Mouse (Mus musculus): ENCODE data around the gene Secisbp2. TPM values are rescaled to one million over a fixed set of nuclear protein-coding genes. Genes with fewer than 3 reads are reported as not detected.

The Secisbp2 gene
- total RNA-seq, 1 experiment: 26.6 TPM

DNA sequence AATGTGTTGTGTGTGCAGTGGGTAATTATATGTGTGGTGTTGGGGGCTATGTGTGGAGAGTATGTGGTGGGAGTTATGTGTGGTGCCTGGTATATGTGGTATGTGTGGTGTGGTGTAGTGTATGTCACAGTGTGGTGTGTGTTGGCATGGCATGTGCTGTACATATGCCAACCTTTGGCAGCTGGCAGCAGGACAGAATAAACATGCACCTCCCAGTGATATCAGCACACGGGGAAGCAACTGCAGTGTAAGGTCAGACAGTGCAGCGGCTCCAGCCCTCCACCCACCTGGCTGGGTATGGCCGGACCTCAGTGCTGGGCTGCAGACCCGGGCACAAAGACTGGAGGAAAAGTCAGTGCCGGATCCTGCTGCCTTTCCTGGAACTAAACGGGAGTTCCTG is 46.0 kb downstream of the Secisbp2 start:
- no peak overlapping the region for H3K27ac ChIP-seq (ENCODE audit: insufficient read depth, low read depth, low read length, poor library complexity, severe bottlenecking)
- no peak overlapping the region for H3K4me3 ChIP-seq (ENCODE audit: insufficient read depth in 1 of 2, low read depth in 1 of 2, low read length in 2 of 2, poor library complexity in 1 of 2, severe bottlenecking in 1 of 2)
- DNase-seq (ENCODE audit: low read depth, low spot score): no peak
- TF ChIP-seq HCFC1 (IDR thresholded peaks at IDR 0.05; ENCODE audit: borderline replicate concordance, insufficient read depth, low read length) (no peak), MAFK (IDR thresholded peaks at IDR 0.05; ENCODE audit: insufficient read depth, low read depth, low read length) (no peak), ZC3H11A (IDR thresholded peaks at IDR 0.05; ENCODE audit: borderline replicate concordance, low read depth, low read length) (no peak), ZNF384 (IDR thresholded peaks at IDR 0.05; ENCODE audit: low read depth, low read length) (no peak), CHD2 (IDR thresholded peaks at IDR 0.05; ENCODE audit: low read depth, low read length) (no peak)
- in situ Hi-C loops (cut with MboI; ENCODE audit: low sequenced_read_pairs in 2 of 2, unreplicated experiment in 2 of 2): no loop called here
- peaks cover 11% of the 10 kb centered on the region for H3K36me3 ChIP-seq (ENCODE audit: control insufficient read depth, insufficient read depth, low read length, poor library complexity, severe bottlenecking)
- no peak overlapping the region for H3K9ac ChIP-seq (ENCODE audit: insufficient read depth, low read depth, low read length, poor library complexity, severe bottlenecking)
- no peaks in the 10 kb centered on the region for H3K4me1 ChIP-seq (ENCODE audit: control insufficient read depth in 2 of 2, insufficient read depth in 2 of 2, low read length in 2 of 2, poor library complexity in 1 of 2)
- H3K9me3 ChIP-seq (ENCODE audit: control insufficient read depth, insufficient read depth, low read depth, low read length): no peaks in the 10 kb centered on the region

DNA sequence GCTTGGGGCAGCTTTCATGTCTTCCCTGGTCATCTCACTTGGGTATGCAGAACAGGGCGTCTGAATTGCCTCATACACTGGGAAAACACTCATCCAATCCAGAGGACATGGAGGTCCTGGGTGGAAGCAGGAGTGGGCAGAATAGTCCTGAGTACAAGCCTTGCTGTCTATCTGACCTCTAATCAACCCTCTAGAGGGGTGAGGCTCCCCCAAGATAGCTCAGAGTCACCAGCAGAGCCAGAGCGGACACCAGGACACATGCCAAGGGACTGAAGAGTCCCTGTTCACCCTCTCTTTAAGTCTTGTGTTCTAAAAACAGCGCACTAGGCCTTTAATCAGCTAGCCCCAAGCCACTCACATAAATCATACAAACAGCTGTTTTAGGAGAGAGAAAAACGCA is 46.4 kb downstream of the Secisbp2 start:
- peaks cover 15% of the 10 kb centered on the region for H3K36me3 ChIP-seq (ENCODE audit: control insufficient read depth, insufficient read depth, low read length, poor library complexity, severe bottlenecking)
- H3K4me1 ChIP-seq (ENCODE audit: control insufficient read depth in 2 of 2, insufficient read depth in 2 of 2, low read length in 2 of 2, poor library complexity in 1 of 2): no peaks in the 10 kb centered on the region
- H3K4me3 ChIP-seq (ENCODE audit: insufficient read depth in 1 of 2, low read depth in 1 of 2, low read length in 2 of 2, poor library complexity in 1 of 2, severe bottlenecking in 1 of 2): no peak overlapping the region
- H3K27ac ChIP-seq (ENCODE audit: insufficient read depth, low read depth, low read length, poor library complexity, severe bottlenecking): no peak overlapping the region
- in situ Hi-C loops (cut with MboI; ENCODE audit: low sequenced_read_pairs in 2 of 2, unreplicated experiment in 2 of 2): no loop called here
- H3K9ac ChIP-seq (ENCODE audit: insufficient read depth, low read depth, low read length, poor library complexity, severe bottlenecking): no peak overlapping the region
- H3K9me3 ChIP-seq (ENCODE audit: control insufficient read depth, insufficient read depth, low read depth, low read length): no peaks in the 10 kb centered on the region
- no peak for DNase-seq (ENCODE audit: low read depth, low spot score)
- no peak for TF ChIP-seq ZNF384 (IDR thresholded peaks at IDR 0.05; ENCODE audit: low read depth, low read length)
- no peak for TF ChIP-seq HCFC1 (IDR thresholded peaks at IDR 0.05; ENCODE audit: borderline replicate concordance, insufficient read depth, low read length)
- no peak for TF ChIP-seq CHD2 (IDR thresholded peaks at IDR 0.05; ENCODE audit: low read depth, low read length)
- TF ChIP-seq MAFK (IDR thresholded peaks at IDR 0.05; ENCODE audit: insufficient read depth, low read depth, low read length): no peak
- no peak for TF ChIP-seq ZC3H11A (IDR thresholded peaks at IDR 0.05; ENCODE audit: borderline replicate concordance, low read depth, low read length)

- no peak overlapping the region for H3K4me3 ChIP-seq (ENCODE audit: insufficient read depth in 1 of 2, low read depth in 1 of 2, low read length in 2 of 2, poor library complexity in 1 of 2, severe bottlenecking in 1 of 2)
- no peak overlapping the region for H3K27ac ChIP-seq (ENCODE audit: insufficient read depth, low read depth, low read length, poor library complexity, severe bottlenecking)
- TF ChIP-seq CHD2 (IDR thresholded peaks at IDR 0.05; ENCODE audit: low read depth, low read length) (no peak), ZNF384 (IDR thresholded peaks at IDR 0.05; ENCODE audit: low read depth, low read length) (no peak), ZC3H11A (IDR thresholded peaks at IDR 0.05; ENCODE audit: borderline replicate concordance, low read depth, low read length) (no peak), HCFC1 (IDR thresholded peaks at IDR 0.05; ENCODE audit: borderline replicate concordance, insufficient read depth, low read length) (no peak), MAFK (IDR thresholded peaks at IDR 0.05; ENCODE audit: insufficient read depth, low read depth, low read length) (no peak)
- in situ Hi-C loops (cut with MboI; ENCODE audit: low sequenced_read_pairs in 2 of 2, unreplicated experiment in 2 of 2): no loop called here
- H3K36me3 ChIP-seq (ENCODE audit: control insufficient read depth, insufficient read depth, low read length, poor library complexity, severe bottlenecking): peaks cover 19% of the 10 kb centered on the region
- H3K9me3 ChIP-seq (ENCODE audit: control insufficient read depth, insufficient read depth, low read depth, low read length): no peaks in the 10 kb centered on the region
- no peak for DNase-seq (ENCODE audit: low read depth, low spot score)
- H3K4me1 ChIP-seq (ENCODE audit: control insufficient read depth in 2 of 2, insufficient read depth in 2 of 2, low read length in 2 of 2, poor library complexity in 1 of 2): no peaks in the 10 kb centered on the region
- no peak overlapping the region for H3K9ac ChIP-seq (ENCODE audit: insufficient read depth, low read depth, low read length, poor library complexity, severe bottlenecking)
Observed at GRCm38 (mm10) chr13:51698318-51698717, 46.8 kb downstream of the Secisbp2 start.

DNA sequence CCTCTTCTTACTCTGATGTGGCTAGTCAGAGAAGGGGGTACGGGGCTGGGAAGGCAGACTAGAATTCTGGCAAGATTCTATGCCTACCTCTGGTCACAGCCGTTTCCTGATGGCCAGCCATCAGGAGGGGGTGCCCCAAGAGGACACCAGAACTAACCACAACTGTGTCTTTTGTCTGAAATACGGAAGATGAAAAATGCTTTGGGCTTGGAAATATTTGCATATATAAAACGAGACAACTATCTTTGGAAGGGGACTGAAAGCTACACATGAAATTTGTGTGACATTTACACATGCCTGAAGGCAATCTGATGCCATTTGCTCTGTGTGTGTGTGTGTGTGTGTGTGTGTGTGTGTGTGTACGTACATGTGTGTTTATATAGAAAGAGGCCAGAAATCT is 52.4 kb downstream of the Secisbp2 start:
- Histone ChIP-seq H3K36me3 (ENCODE audit: control insufficient read depth, insufficient read depth, low read length, poor library complexity, severe bottlenecking) (peaks cover 32% of the 10 kb centered on the region), H3K4me3 (ENCODE audit: insufficient read depth in 1 of 2, low read depth in 1 of 2, low read length in 2 of 2, poor library complexity in 1 of 2, severe bottlenecking in 1 of 2) (no peak overlapping the region), H3K4me1 (ENCODE audit: control insufficient read depth in 2 of 2, insufficient read depth in 2 of 2, low read length in 2 of 2, poor library complexity in 1 of 2) (no peaks in the 10 kb centered on the region), H3K9me3 (ENCODE audit: control insufficient read depth, insufficient read depth, low read depth, low read length) (no peaks in the 10 kb centered on the region), H3K27ac (ENCODE audit: insufficient read depth, low read depth, low read length, poor library complexity, severe bottlenecking) (no peak overlapping the region), H3K9ac (ENCODE audit: insufficient read depth, low read depth, low read length, poor library complexity, severe bottlenecking) (no peak overlapping the region)
- no peak for TF ChIP-seq CHD2 (IDR thresholded peaks at IDR 0.05; ENCODE audit: low read depth, low read length)
- no peak for DNase-seq (ENCODE audit: low read depth, low spot score)
- in situ Hi-C loops (cut with MboI; ENCODE audit: low sequenced_read_pairs in 2 of 2, unreplicated experiment in 2 of 2): no loop called here

Measured in ES-E14 (cell line).